Mouse (Mus musculus) forebrain, postnatal 0 days (tissue): ENCODE results near the gene Scyl1. TPM values are rescaled to one million over a fixed set of nuclear protein-coding genes. Genes with fewer than 3 reads are reported as not detected.

Source experiments
- ATAC-seq: fragments of 200-750 bp; cut with Nextera tagmentation; 2 replicates; pipeline ENCODE4 v1.8.0; 2017; ENCODE audit warnings: mild to moderate bottlenecking, moderate library complexity
- DNase-seq: peaks from one replicate; pipeline ENCODE4 v3.0.0-alpha.2; 2015
- H3K27ac ChIP-seq: fragments of 300-500 bp; sonication (generic); 2 replicates; pipeline ENCODE4 v1.5.1; 2014; ENCODE audit warnings: low read depth, mild to moderate bottlenecking, antibody characterized with exemption, low read length, moderate library complexity, mixed read lengths
- H3K27me3 ChIP-seq: fragments of 300-500 bp; sonication (generic); 2 replicates; pipeline ENCODE4 v1.6.1; 2014; ENCODE audit warnings: mild to moderate bottlenecking, low read length, mixed read lengths; ENCODE audit not compliant: insufficient read depth
- H3K36me3 ChIP-seq: fragments of 300-500 bp; sonication (generic); 2 replicates; pipeline ENCODE4 v1.6.1; 2014; ENCODE audit warnings: mild to moderate bottlenecking, moderate library complexity; ENCODE audit not compliant: insufficient read depth
- H3K4me1 ChIP-seq: fragments of 300-500 bp; sonication (generic); 2 replicates; pipeline ENCODE4 v1.6.1; 2014; ENCODE audit warnings: antibody characterized with exemption; ENCODE audit not compliant: insufficient read depth
- H3K4me2 ChIP-seq: fragments of 300-500 bp; sonication (generic); 2 replicates; pipeline ENCODE4 v1.6.1; 2014; ENCODE audit warnings: low read depth, mild to moderate bottlenecking, moderate library complexity
- H3K4me3 ChIP-seq: fragments of 300-500 bp; sonication (generic); 2 replicates; pipeline ENCODE4 v1.5.1; 2014; ENCODE audit warnings: low read depth, low read length, mixed read lengths
- H3K9ac ChIP-seq: fragments of 300-500 bp; sonication (generic); 2 replicates; pipeline ENCODE4 v1.6.1; 2014; ENCODE audit warnings: mild to moderate bottlenecking
- H3K9me3 ChIP-seq: fragments of 300-500 bp; sonication (generic); 2 replicates; pipeline ENCODE4 v1.6.1; 2016; ENCODE audit warnings: low read length
- CTCF ChIP-seq: sonication (generic); IDR thresholded peaks from 2 replicates; pipeline ENCODE4 v1.5.1; 2016; ENCODE audit warnings: antibody characterized with exemption, control low read depth, low read depth
- WGBS: fragments of 180-500 bp; shearing (Covaris S2); extraction: QIAGEN DNeasy Blood & Tissue Kit; methylation state at CpG from one replicate; pipeline ENCODE4 v1.1.7; 2014; 5-methylcytosine and 5-hydroxymethylcytosine counted together
- polyA plus RNA-seq: library from polyadenylated mRNA; unstranded; fragments of >200 nt; fragmentation: Nextera tagmentation; extraction: Ambion mirVana; gene quantifications from 2 replicates; pipeline ENCODE4 v1.2.1, GENCODE M21; 2015
- total RNA-seq: library from RNA; depleted of rRNA; stranded (reverse); fragments of >200 nt; gene quantifications from 2 replicates; pipeline ENCODE4 v1.2.3, GENCODE M21; 2014

Scyl1 gene
- total and polyA plus RNA-seq, 2 experiments from 2014 or later: 68.8 to 98.1 TPM

GRCm38 (mm10) chr19:5751742-5752141 is 19.5 kb downstream of the Scyl1 start:
- Histone ChIP-seq H3K36me3 (no peaks in the 10 kb centered on the region), H3K9ac (no peak overlapping the region), H3K4me1 (0 out of 2 replicates have a peak, but pooled peaks cover 2% of the 10 kb centered on the region), H3K27ac (no peak overlapping the region), H3K4me2 (no peak overlapping the region), H3K27me3 (no peaks in the 10 kb centered on the region), H3K9me3 (no peaks in the 10 kb centered on the region), H3K4me3 (no peak overlapping the region)
- DNase-seq (no peak), ATAC-seq (peak; percentile 54)
- 10% methylated on average over 20 of the region's 20 CpGs for WGBS
- TF ChIP-seq CTCF: no peak

GRCm38 (mm10) chr19:5750951-5751350 is 20.3 kb downstream of the Scyl1 start:
- no peaks in the 10 kb centered on the region for H3K27me3 ChIP-seq
- no peaks in the 10 kb centered on the region; the same call in 1 of the 2 replicates for H3K36me3 ChIP-seq
- WGBS: 16% methylated on average over 22 of the region's 22 CpGs
- no peak for TF ChIP-seq CTCF
- 0 out of 2 replicates have a peak, but pooled peaks cover 8% of the 10 kb centered on the region for H3K4me1 ChIP-seq
- H3K4me2 ChIP-seq: no peak overlapping the region
- no peak overlapping the region for H3K4me3 ChIP-seq
- H3K9me3 ChIP-seq: no peaks in the 10 kb centered on the region
- H3K9ac ChIP-seq: no peak overlapping the region
- ATAC-seq (no peak), DNase-seq (no peak)
- no peak overlapping the region for H3K27ac ChIP-seq

GRCm38 (mm10) chr19:5749476-5749875 is 21.7 kb downstream of the Scyl1 start:
- Histone ChIP-seq H3K27me3 (no peaks in the 10 kb centered on the region), H3K4me3 (no peak overlapping the region), H3K9me3 (no peaks in the 10 kb centered on the region), H3K36me3 (no peaks in the 10 kb centered on the region; the same call in 1 of the 2 replicates), H3K4me1 (0 out of 2 replicates have a peak, but pooled peaks cover 14% of the 10 kb centered on the region), H3K4me2 (no peak overlapping the region), H3K27ac (no peak overlapping the region), H3K9ac (no peak overlapping the region)
- WGBS: 63% methylated on average over 6 of the region's 6 CpGs
- ATAC-seq: no peak
- TF ChIP-seq CTCF: no peak
- DNase-seq: no peak

GRCm38 (mm10) chr19:5746907-5747363 is 24.3 kb downstream of the Scyl1 start:
- 35% methylated on average over 12 of the region's 12 CpGs for WGBS
- Histone ChIP-seq H3K27ac (no peak overlapping the region), H3K9ac (no peak overlapping the region), H3K4me2 (no peak overlapping the region), H3K9me3 (no peaks in the 10 kb centered on the region), H3K27me3 (no peaks in the 10 kb centered on the region), H3K4me1 (0 out of 2 replicates have a peak, but pooled peaks cover 16% of the 10 kb centered on the region), H3K4me3 (no peak overlapping the region), H3K36me3 (no peaks in the 10 kb centered on the region; the same call in 1 of the 2 replicates)
- ATAC-seq (peak; percentile 52), DNase-seq (no peak)
- TF ChIP-seq CTCF: no peak

GRCm38 (mm10) chr19:5745756-5746710 is 25.2 kb downstream of the Scyl1 start:
- whole genome bisulfite sequencing: 9% methylated on average over 36 of the region's 36 CpGs
- no peaks in the 10 kb centered on the region for H3K27me3 ChIP-seq
- H3K27ac ChIP-seq: peak overlapping the region; percentile 35; the same call in 1 of the 2 replicates
- no peak for TF ChIP-seq CTCF
- no peaks in the 10 kb centered on the region; the same call in 1 of the 2 replicates for H3K36me3 ChIP-seq
- DNase-seq: peak; percentile 65
- ATAC-seq: peak; percentile 73
- H3K9ac ChIP-seq: peak overlapping the region; percentile 33
- peaks cover 21% of the 10 kb centered on the region; the same call in 1 of the 2 replicates for H3K4me1 ChIP-seq
- peak overlapping the region; percentile 46 for H3K4me2 ChIP-seq
- peak overlapping the region; percentile 26 for H3K4me3 ChIP-seq
- no peaks in the 10 kb centered on the region for H3K9me3 ChIP-seq

GRCm38 (mm10) chr19:5743576-5743975 is 27.6 kb downstream of the Scyl1 start:
- WGBS: 46% methylated on average over 5 of the region's 5 CpGs
- DNase-seq (no peak), ATAC-seq (no peak)
- Histone ChIP-seq H3K4me3 (no peak overlapping the region), H3K9ac (no peak overlapping the region), H3K36me3 (no peaks in the 10 kb centered on the region; the same call in 1 of the 2 replicates), H3K27ac (no peak overlapping the region), H3K9me3 (no peaks in the 10 kb centered on the region), H3K4me1 (peaks cover 21% of the 10 kb centered on the region; the same call in 1 of the 2 replicates), H3K27me3 (no peaks in the 10 kb centered on the region), H3K4me2 (no peak overlapping the region)
- TF ChIP-seq CTCF: no peak

GRCm38 (mm10) chr19:5742241-5742641 is 29.0 kb downstream of the Scyl1 start:
- peak; percentile 28 for ATAC-seq

More at GRCm38 (mm10) chr19:5742241-5742641, 29.0 kb downstream of the Scyl1 start:
- Histone ChIP-seq H3K9me3 (no peaks in the 10 kb centered on the region), H3K9ac (peak overlapping the region; percentile 61), H3K4me3 (peak overlapping the region; percentile 56), H3K27me3 (no peaks in the 10 kb centered on the region), H3K4me2 (peak overlapping the region; percentile 97), H3K36me3 (no peaks in the 10 kb centered on the region; the same call in 1 of the 2 replicates), H3K4me1 (peaks cover 21% of the 10 kb centered on the region; the same call in 1 of the 2 replicates), H3K27ac (peak overlapping the region; percentile 71)
- DNase-seq: no peak
- 4% methylated on average over 32 of the region's 32 CpGs for WGBS
- no peak for TF ChIP-seq CTCF
